In genomic region chr1:167285320-167285355, GRCm38 (mm10) we compare ENCODE assay signal across 7 mouse cellular contexts. TPM values are rescaled to one million over a fixed set of nuclear protein-coding genes. Genes with fewer than 3 reads are reported as not detected.
A peak's percentile ranks its signal among the peaks of the same experiment; 100 is the strongest.
DNase-seq lines count a peak whose midpoint lies in the region; ATAC-seq and TF ChIP-seq lines count a peak whose summit lies in the region.

Uck2 (minus strand) TSS chr1:167285320.

- H3K4me2 ChIP-seq in forebrain, embryonic 13.5 days, result peak within 1 kb of the TSS; percentile 71
- peak within 1 kb of the TSS; percentile 68 for H3K4me2 ChIP-seq in hindbrain, embryonic 11.5 days (replicated peaks; ENCODE audit: low read depth, low read length)
- H3K4me2 ChIP-seq in liver, embryonic 13.5 days, result peak within 1 kb of the TSS; percentile 99

- H3K4me1 ChIP-seq in ES-E14 (ENCODE audit: control insufficient read depth in 2 of 2, insufficient read depth in 2 of 2, low read length in 2 of 2, poor library complexity in 1 of 2), result peaks cover 13 to 24% of the 10 kb centered on the region in 2 experiments
- peaks cover 41% of the 10 kb centered on the region for H3K4me1 ChIP-seq in forebrain, embryonic 13.5 days
- peaks cover 10% of the 10 kb centered on the region for H3K4me1 ChIP-seq in hindbrain, embryonic 11.5 days (replicated peaks; ENCODE audit: control insufficient read depth, insufficient read depth, low read length)
- H3K4me1 ChIP-seq in liver, embryonic 13.5 days (replicated peaks), result peaks cover 82% of the 10 kb centered on the region

- in situ Hi-C loops in ES-E14 (cut with MboI; ENCODE audit: low sequenced_read_pairs in 2 of 2, unreplicated experiment in 2 of 2), result no loop called here

- no peak for ATAC-seq in CD4-positive, CD25-positive, alpha-beta regulatory T cell, adult 4 months
- ATAC-seq in forebrain, embryonic 13.5 days, result no peak
- no peak for ATAC-seq in hindbrain, embryonic 11.5 days (ENCODE audit: low FRiP score)
- no peak for ATAC-seq in liver, embryonic 13.5 days (ENCODE audit: low read depth)

- peak within 1 kb of the TSS; percentile 66 to 96 for H3K4me3 ChIP-seq in ES-E14 (ENCODE audit: insufficient read depth in 1 of 2, low read depth in 1 of 2, low read length in 2 of 2, poor library complexity in 1 of 2, severe bottlenecking in 1 of 2)
- peak within 1 kb of the TSS; percentile 89 for H3K4me3 ChIP-seq in forebrain, embryonic 13.5 days
- peak within 1 kb of the TSS; percentile 90 for H3K4me3 ChIP-seq in hindbrain, embryonic 11.5 days (ENCODE audit: low read depth, low read length)
- peak within 1 kb of the TSS; percentile 85 for H3K4me3 ChIP-seq in liver, embryonic 13.5 days (replicated peaks)

- DNase-seq in ES-E14 (ENCODE audit: low read depth, low spot score), result no peak
- no peak for DNase-seq in hindbrain, embryonic 11.5 days (ENCODE audit: low spot score)
- DNase-seq in liver, embryonic 13.5 days, result no peak
- no peak for DNase-seq in natural killer cell, adult 2 months (ENCODE audit: low spot score in 2 of 2)
- DNase-seq in kidney, postnatal 10 days, result no peak

- 2% methylated on average over 2 of the region's 2 CpGs for WGBS in forebrain, embryonic 13.5 days
- 0% methylated on average over 2 of the region's 2 CpGs for WGBS in hindbrain, embryonic 11.5 days
- 0% methylated on average over 2 of the region's 2 CpGs for WGBS in liver, embryonic 13.5 days (ENCODE audit: insufficient replicate concordance)

- H3K36me3 ChIP-seq in ES-E14 (ENCODE audit: control insufficient read depth, insufficient read depth, low read length, poor library complexity, severe bottlenecking), result peaks cover 4% of the 10 kb centered on the region; the same call in 1 of the 2 replicates
- no peaks in the 10 kb centered on the region for H3K36me3 ChIP-seq in forebrain, embryonic 13.5 days (ENCODE audit: poor library complexity, severe bottlenecking)
- H3K36me3 ChIP-seq in hindbrain, embryonic 11.5 days (ENCODE audit: control insufficient read depth, insufficient read depth, low read length), result no peaks in the 10 kb centered on the region
- no peaks in the 10 kb centered on the region for H3K36me3 ChIP-seq in liver, embryonic 13.5 days

- H3K27ac ChIP-seq in ES-E14 (ENCODE audit: insufficient read depth, low read depth, low read length, poor library complexity, severe bottlenecking), result peak within 1 kb of the TSS; percentile 84
- H3K27ac ChIP-seq in forebrain, embryonic 13.5 days, result peak within 1 kb of the TSS; percentile 98
- peak within 1 kb of the TSS; percentile 97 for H3K27ac ChIP-seq in hindbrain, embryonic 11.5 days (ENCODE audit: low read depth, low read length)
- peak within 1 kb of the TSS; percentile 83 for H3K27ac ChIP-seq in liver, embryonic 13.5 days

- peak within 1 kb of the TSS; percentile 96 for H3K9ac ChIP-seq in ES-E14 (ENCODE audit: insufficient read depth, low read depth, low read length, poor library complexity, severe bottlenecking)
- peak within 1 kb of the TSS; percentile 96 for H3K9ac ChIP-seq in forebrain, embryonic 13.5 days
- H3K9ac ChIP-seq in hindbrain, embryonic 11.5 days (ENCODE audit: low read depth, low read length), result peak within 1 kb of the TSS; percentile 94
- H3K9ac ChIP-seq in liver, embryonic 13.5 days, result peak within 1 kb of the TSS; percentile 85

- no peaks in the 10 kb centered on the region; the same call in 1 of the 2 replicates for H3K27me3 ChIP-seq in forebrain, embryonic 13.5 days
- H3K27me3 ChIP-seq in hindbrain, embryonic 11.5 days (ENCODE audit: control insufficient read depth, insufficient read depth, low read length), result 0 out of 2 replicates have a peak, but pooled peaks cover 2% of the 10 kb centered on the region
- H3K27me3 ChIP-seq in liver, embryonic 13.5 days, result peaks cover 24% of the 10 kb centered on the region

- H3K9me3 ChIP-seq in ES-E14 (ENCODE audit: control insufficient read depth, insufficient read depth, low read depth, low read length), result no peaks in the 10 kb centered on the region
- no peaks in the 10 kb centered on the region for H3K9me3 ChIP-seq in forebrain, embryonic 13.5 days (replicated peaks)
- no peaks in the 10 kb centered on the region for H3K9me3 ChIP-seq in hindbrain, embryonic 11.5 days (ENCODE audit: control insufficient read depth, low read length)
- H3K9me3 ChIP-seq in liver, embryonic 13.5 days (replicated peaks), result no peaks in the 10 kb centered on the region

TF ChIP-seq in ES-E14, 5 proteins besides CTCF, POLR2A, EP300 and RAD21:
- TF ChIP-seq ZNF384 (IDR thresholded peaks at IDR 0.05; ENCODE audit: low read depth, low read length) (no peak), HCFC1 (IDR thresholded peaks at IDR 0.05; ENCODE audit: borderline replicate concordance, insufficient read depth, low read length) (no peak), CHD2 (IDR thresholded peaks at IDR 0.05; ENCODE audit: low read depth, low read length) (no peak), ZC3H11A (IDR thresholded peaks at IDR 0.05; ENCODE audit: borderline replicate concordance, low read depth, low read length) (no peak), MAFK (IDR thresholded peaks at IDR 0.05; ENCODE audit: insufficient read depth, low read depth, low read length) (no peak)
TF ChIP-seq in ES-E14: peak in this region for 0.

RNA-seq across cellular contexts. Expression of gene Uck2, which starts in this region (rescaled TPM):
- polyA plus RNA-seq in CD4-positive, CD25-positive, alpha-beta regulatory T cell, adult 4 months (2017; shearing (Covaris generic)), result 10 to 100 TPM; 24.0 to 35.0 TPM
- total RNA-seq in ES-E14 (2012; rRNA removed), result 152 and 158 TPM in 2 replicates
- polyA plus RNA-seq in forebrain, embryonic 13.5 days (2015; fragmentation: Nextera tagmentation; extraction: Ambion mirVana), result 72.7 and 73.6 TPM in 2 replicates
- 106 and 116 TPM in 2 replicates for polyA plus RNA-seq in hindbrain, embryonic 11.5 days (2014; fragmentation: Nextera tagmentation; extraction: Ambion mirVana)
- polyA plus RNA-seq in liver, embryonic 13.5 days (2015; fragmentation: Nextera tagmentation; extraction: Ambion mirVana), result 67.1 and 82.5 TPM in 2 replicates
